In the genomic region with DNA sequence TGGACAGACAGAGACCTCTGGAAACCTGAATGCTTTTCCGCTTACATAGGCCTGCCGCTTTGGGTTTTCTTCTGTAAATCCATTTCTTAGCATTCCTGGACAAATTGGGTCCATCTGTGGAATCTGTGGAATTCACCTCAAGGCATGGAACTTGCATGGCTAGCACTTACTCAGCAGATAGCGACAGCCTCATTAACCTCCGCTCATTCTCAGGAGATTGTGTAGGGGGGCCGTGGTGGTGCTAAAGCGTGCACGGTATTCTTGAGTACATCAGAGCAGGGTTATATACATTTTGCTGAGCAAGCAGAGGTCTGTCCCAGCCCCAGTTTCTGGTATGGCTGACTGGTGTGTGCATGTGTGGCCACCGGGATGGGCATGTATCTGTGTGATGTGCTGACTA, we compare ENCODE assay signal across 18 mouse cellular contexts. TPM values are rescaled to one million over a fixed set of nuclear protein-coding genes. Genes with fewer than 3 reads are reported as not detected.
DNase-seq lines count a peak whose midpoint lies in the region; ATAC-seq and TF ChIP-seq lines count a peak whose summit lies in the region.
"Had no signal": no experiment of that assay in that cellular context is flagged by ENCODE, and none has a peak within 500 bp of the region (broad histone marks: within the 10 kb centered on the region; RNA-seq: fewer than 3 reads in every experiment).

No protein-coding gene starts in this region.

- no peak overlapping the region for H3K9ac ChIP-seq in forebrain, embryonic 11.5 days (ENCODE audit: low read length)
- no peak overlapping the region for H3K9ac ChIP-seq in forebrain, embryonic 12.5 days
- no peak overlapping the region for H3K9ac ChIP-seq in lung, embryonic 14.5 days
- H3K9ac ChIP-seq in embryonic facial prominence, embryonic 14.5 days (ENCODE audit: low read depth, low read length) = no peak overlapping the region
- H3K9ac ChIP-seq: liver, embryonic 12.5 days; neural tube, embryonic 12.5 days had no signal

- H3K4me2 ChIP-seq in forebrain, embryonic 11.5 days (ENCODE audit: low read depth, low read length, severe bottlenecking) = no peak overlapping the region
- H3K4me2 ChIP-seq in forebrain, embryonic 12.5 days = no peak overlapping the region
- no peak overlapping the region for H3K4me2 ChIP-seq in lung, embryonic 14.5 days
- no peak overlapping the region for H3K4me2 ChIP-seq in embryonic facial prominence, embryonic 14.5 days (ENCODE audit: low read depth, low read length)
- H3K4me2 ChIP-seq: liver, embryonic 12.5 days; neural tube, embryonic 12.5 days had no signal

- no peak overlapping the region for H3K4me3 ChIP-seq in forebrain, embryonic 11.5 days (ENCODE audit: low read depth, low read length)
- no peak overlapping the region for H3K4me3 ChIP-seq in forebrain, embryonic 12.5 days (replicated peaks)
- H3K4me3 ChIP-seq in lung, embryonic 14.5 days (ENCODE audit: low read depth, low read length) = no peak overlapping the region
- H3K4me3 ChIP-seq in embryonic facial prominence, embryonic 14.5 days (ENCODE audit: low read depth, low read length) = no peak overlapping the region
- H3K4me3 ChIP-seq: heart, embryonic 10.5 days; liver, embryonic 12.5 days; megakaryocyte, embryonic 14.5 days; neural tube, embryonic 12.5 days had no signal

- no peak for ATAC-seq in forebrain, embryonic 11.5 days (replicated peaks; ENCODE audit: low FRiP score)
- no peak for ATAC-seq in forebrain, embryonic 12.5 days (ENCODE audit: low FRiP score)
- peak; percentile 69 for ATAC-seq in lung, embryonic 14.5 days (ENCODE audit: insufficient read depth)
- peak; percentile 77 for ATAC-seq in embryonic facial prominence, embryonic 14.5 days (ENCODE audit: low read depth)
- ATAC-seq: forebrain, embryonic 16.5 days; liver, embryonic 12.5 days had no signal

- no peak for TF ChIP-seq CTCF in lung, embryonic 14.5 days (IDR thresholded peaks at IDR 0.05; ENCODE audit: low read depth)

- no peak overlapping the region for H3K27ac ChIP-seq in forebrain, embryonic 11.5 days (ENCODE audit: low read depth, low read length)
- no peak overlapping the region for H3K27ac ChIP-seq in forebrain, embryonic 12.5 days
- no peak overlapping the region for H3K27ac ChIP-seq in lung, embryonic 14.5 days (ENCODE audit: low read depth)
- H3K27ac ChIP-seq in embryonic facial prominence, embryonic 14.5 days (replicated peaks; ENCODE audit: low read depth, low read length) = peak overlapping the region; percentile 39; the same call in 1 of the 2 replicates
- H3K27ac ChIP-seq: heart, embryonic 10.5 days; liver, embryonic 12.5 days; neural tube, embryonic 12.5 days had no signal

- no peaks in the 10 kb centered on the region for H3K36me3 ChIP-seq in forebrain, embryonic 11.5 days (ENCODE audit: control insufficient read depth, insufficient read depth, low read length)
- no peaks in the 10 kb centered on the region for H3K36me3 ChIP-seq in forebrain, embryonic 12.5 days (replicated peaks)
- H3K36me3 ChIP-seq in lung, embryonic 14.5 days (ENCODE audit: insufficient read depth) = no peaks in the 10 kb centered on the region
- H3K36me3 ChIP-seq in embryonic facial prominence, embryonic 14.5 days (ENCODE audit: control insufficient read depth, insufficient read depth, low read length) = no peaks in the 10 kb centered on the region
- H3K36me3 ChIP-seq: heart, embryonic 10.5 days; liver, embryonic 12.5 days; neural tube, embryonic 12.5 days had no signal

- DNase-seq in forebrain, embryonic 11.5 days (ENCODE audit: low spot score) = peak; percentile 49
- peak; percentile 4 for DNase-seq in lung, embryonic 14.5 days
- DNase-seq in lung, postnatal 25 days (ENCODE audit: low spot score) = no peak
- peak; percentile 81 for DNase-seq in embryonic facial prominence, embryonic 14.5 days (ENCODE audit: low spot score)
- peak; percentile 53 for DNase-seq in yolk sac, embryonic 10.5 days (ENCODE audit: low spot score)
- DNase-seq in adrenal gland, postnatal 10 days = no peak
- DNase-seq in lung, postnatal 10 days = no peak
- DNase-seq: adrenal gland, postnatal 14 days; cerebellum, adult 9-10 months; gastrocnemius, postnatal 10 days; heart, postnatal 4 days; kidney, adult 11 months had no signal

- no peaks in the 10 kb centered on the region for H3K27me3 ChIP-seq in forebrain, embryonic 11.5 days (ENCODE audit: control insufficient read depth, insufficient read depth, low read length)
- H3K27me3 ChIP-seq in forebrain, embryonic 12.5 days = no peaks in the 10 kb centered on the region
- no peaks in the 10 kb centered on the region for H3K27me3 ChIP-seq in lung, embryonic 14.5 days (ENCODE audit: insufficient read depth, low read length)
- H3K27me3 ChIP-seq in embryonic facial prominence, embryonic 14.5 days (replicated peaks; ENCODE audit: control insufficient read depth, insufficient read depth, low read length) = no peaks in the 10 kb centered on the region
- H3K27me3 ChIP-seq: liver, embryonic 12.5 days; neural tube, embryonic 12.5 days had no signal

- H3K9me3 ChIP-seq in forebrain, embryonic 11.5 days (ENCODE audit: control insufficient read depth, low read length) = no peaks in the 10 kb centered on the region
- H3K9me3 ChIP-seq in forebrain, embryonic 12.5 days = 0 out of 2 replicates have a peak, but pooled peaks cover 4% of the 10 kb centered on the region
- H3K9me3 ChIP-seq in lung, embryonic 14.5 days (ENCODE audit: low read depth, low read length) = no peaks in the 10 kb centered on the region
- peaks cover 18% of the 10 kb centered on the region; the same call in 1 of the 2 replicates for H3K9me3 ChIP-seq in embryonic facial prominence, embryonic 14.5 days (ENCODE audit: control insufficient read depth, low read length)
- H3K9me3 ChIP-seq: heart, embryonic 10.5 days; liver, embryonic 12.5 days; neural tube, embryonic 12.5 days had no signal

- WGBS in forebrain, embryonic 11.5 days = 77% methylated on average over 8 of the region's 8 CpGs
- 88% methylated on average over 8 of the region's 8 CpGs for WGBS in forebrain, embryonic 12.5 days
- WGBS in lung, embryonic 14.5 days = 43% methylated on average over 8 of the region's 8 CpGs
- 21% methylated on average over 8 of the region's 8 CpGs for WGBS in embryonic facial prominence, embryonic 14.5 days

- H3K4me1 ChIP-seq in forebrain, embryonic 11.5 days (replicated peaks; ENCODE audit: control insufficient read depth, insufficient read depth, low read length) = no peaks in the 10 kb centered on the region
- H3K4me1 ChIP-seq in forebrain, embryonic 12.5 days = no peaks in the 10 kb centered on the region
- no peaks in the 10 kb centered on the region for H3K4me1 ChIP-seq in lung, embryonic 14.5 days (ENCODE audit: insufficient read depth)
- peaks cover 6% of the 10 kb centered on the region; the same call in 1 of the 2 replicates for H3K4me1 ChIP-seq in embryonic facial prominence, embryonic 14.5 days (ENCODE audit: control insufficient read depth, insufficient read depth, low read length)
- H3K4me1 ChIP-seq: heart, embryonic 10.5 days; liver, embryonic 12.5 days; megakaryocyte, embryonic 14.5 days; neural tube, embryonic 12.5 days had no signal

RNA-seq across cellular contexts. Expression of a gene that starts 7.4 kb away (rescaled TPM):
- 15.9 and 16.1 TPM in 2 replicates for polyA plus RNA-seq in forebrain, embryonic 11.5 days (2014; fragmentation: Nextera tagmentation; extraction: Ambion mirVana)
- polyA plus RNA-seq in forebrain, embryonic 12.5 days (2016; fragmentation: Nextera tagmentation; extraction: Ambion mirVana) = 10.2 and 11.2 TPM in 2 replicates
- 27.2 and 28.4 TPM in 2 replicates for polyA plus RNA-seq in lung, embryonic 14.5 days (2014; fragmentation: Nextera tagmentation; extraction: Ambion mirVana)
- polyA plus RNA-seq in embryonic facial prominence, embryonic 14.5 days (2014; fragmentation: Nextera tagmentation; extraction: Ambion mirVana) = 25.5 and 32.2 TPM in 2 replicates
- total RNA-seq in adrenal gland, postnatal 10 days (2021) = 10 to 100 TPM; 30.4 to 36.6 TPM

RNA-seq across cellular contexts. Expression of a gene that starts 29.7 kb away (rescaled TPM):
- 22.1 and 23.7 TPM in 2 replicates for polyA plus RNA-seq in forebrain, embryonic 11.5 days (2014; fragmentation: Nextera tagmentation; extraction: Ambion mirVana)
- polyA plus RNA-seq in forebrain, embryonic 12.5 days (2016; fragmentation: Nextera tagmentation; extraction: Ambion mirVana) = 24.4 and 27.1 TPM in 2 replicates
- 32.0 and 32.9 TPM in 2 replicates for polyA plus RNA-seq in lung, embryonic 14.5 days (2014; fragmentation: Nextera tagmentation; extraction: Ambion mirVana)
- polyA plus RNA-seq in embryonic facial prominence, embryonic 14.5 days (2014; fragmentation: Nextera tagmentation; extraction: Ambion mirVana) = 36.8 and 38.2 TPM in 2 replicates
- 10 to 100 TPM; 28.1 to 28.7 TPM for total RNA-seq in adrenal gland, postnatal 10 days (2021)

RNA-seq across cellular contexts. Expression of a gene that starts 41.1 kb away (rescaled TPM):
- 4.4 and 4.5 TPM in 2 replicates for polyA plus RNA-seq in forebrain, embryonic 11.5 days (2014; fragmentation: Nextera tagmentation; extraction: Ambion mirVana)
- polyA plus RNA-seq in forebrain, embryonic 12.5 days (2016; fragmentation: Nextera tagmentation; extraction: Ambion mirVana) = 4.7 and 5.9 TPM in 2 replicates
- polyA plus RNA-seq in lung, embryonic 14.5 days (2014; fragmentation: Nextera tagmentation; extraction: Ambion mirVana) = 3.4 and 4.5 TPM in 2 replicates
- polyA plus RNA-seq in embryonic facial prominence, embryonic 14.5 days (2014; fragmentation: Nextera tagmentation; extraction: Ambion mirVana) = 4.8 and 7.6 TPM in 2 replicates
- 10 to 100 TPM; 13.5 to 14.8 TPM for total RNA-seq in adrenal gland, postnatal 10 days (2021)

RNA-seq across cellular contexts. Expression of a gene that starts 59.3 kb away (rescaled TPM):
- polyA plus RNA-seq in forebrain, embryonic 11.5 days (2014; fragmentation: Nextera tagmentation; extraction: Ambion mirVana) = 10.7 and 12.5 TPM in 2 replicates
- 9.3 and 12.8 TPM in 2 replicates for polyA plus RNA-seq in forebrain, embryonic 12.5 days (2016; fragmentation: Nextera tagmentation; extraction: Ambion mirVana)
- polyA plus RNA-seq in lung, embryonic 14.5 days (2014; fragmentation: Nextera tagmentation; extraction: Ambion mirVana) = 20.8 and 23.3 TPM in 2 replicates
- 14.5 and 18.3 TPM in 2 replicates for polyA plus RNA-seq in embryonic facial prominence, embryonic 14.5 days (2014; fragmentation: Nextera tagmentation; extraction: Ambion mirVana)
- 10 to 100 TPM; 19.3 to 20.2 TPM for total RNA-seq in adrenal gland, postnatal 10 days (2021)

Comparison
In these comparisons a context has a peak if more than half of its experiments do, and no peak if none do; other contexts are left out.
1. DNase-seq: peak in forebrain, embryonic 11.5 days (single experiment), lung, embryonic 14.5 days (single experiment), embryonic facial prominence, embryonic 14.5 days (single experiment) and yolk sac, embryonic 10.5 days (single experiment); none in lung, postnatal 25 days (single experiment), adrenal gland, postnatal 10 days (single experiment) and lung, postnatal 10 days (single experiment).
2. ATAC-seq: peak in lung, embryonic 14.5 days (single experiment) and embryonic facial prominence, embryonic 14.5 days (single experiment); none in forebrain, embryonic 11.5 days (single experiment) and forebrain, embryonic 12.5 days (single experiment).